Mouse (Mus musculus): ENCODE results near the gene Ube2h. TPM values are rescaled to one million over a fixed set of nuclear protein-coding genes. Genes with fewer than 3 reads are reported as not detected.

Ube2h gene
- polyA plus RNA-seq, 1 experiment: 69.9 TPM

GRCm38 (mm10) chr6:30265402-30265801 is 38.9 kb downstream of the Ube2h start:
- Histone ChIP-seq H3K27ac (ENCODE audit: control insufficient read depth, insufficient read depth, low read length) (no peak overlapping the region), H3K4me3 (ENCODE audit: control insufficient read depth, insufficient read depth, low read length) (no peak overlapping the region), H3K4me1 (replicated peaks; ENCODE audit: control insufficient read depth, insufficient read depth, low read length) (no peaks in the 10 kb centered on the region), H3K36me3 (ENCODE audit: control insufficient read depth, insufficient read depth, low read length) (peaks cover 66% of the 10 kb centered on the region), H3K27me3 (ENCODE audit: control insufficient read depth, insufficient read depth, low read length) (no peaks in the 10 kb centered on the region)
- no peak for DNase-seq
- 92% methylated on average over 4 of the region's 4 CpGs for WGBS
- TF ChIP-seq CTCF (IDR thresholded peaks at IDR 0.05; ENCODE audit: borderline replicate concordance, control insufficient read depth, extremely low read depth, insufficient read depth, low read length, poor library complexity): no peak

- Histone ChIP-seq H3K4me3 (ENCODE audit: control insufficient read depth, insufficient read depth, low read length) (no peak overlapping the region), H3K27me3 (ENCODE audit: control insufficient read depth, insufficient read depth, low read length) (no peaks in the 10 kb centered on the region), H3K27ac (ENCODE audit: control insufficient read depth, insufficient read depth, low read length) (no peak overlapping the region), H3K4me1 (replicated peaks; ENCODE audit: control insufficient read depth, insufficient read depth, low read length) (no peaks in the 10 kb centered on the region), H3K36me3 (ENCODE audit: control insufficient read depth, insufficient read depth, low read length) (peaks cover 68% of the 10 kb centered on the region)
- TF ChIP-seq CTCF (IDR thresholded peaks at IDR 0.05; ENCODE audit: borderline replicate concordance, control insufficient read depth, extremely low read depth, insufficient read depth, low read length, poor library complexity): no peak
- no peak for DNase-seq
- WGBS: 89% methylated on average over 4 of the region's 4 CpGs
Observed at GRCm38 (mm10) chr6:30263053-30263452, 41.3 kb downstream of the Ube2h start.

GRCm38 (mm10) chr6:30259271-30259670 is 45.1 kb downstream of the Ube2h start:
- H3K4me1 ChIP-seq (replicated peaks; ENCODE audit: control insufficient read depth, insufficient read depth, low read length): no peaks in the 10 kb centered on the region
- no peak for DNase-seq
- peaks cover 70% of the 10 kb centered on the region for H3K36me3 ChIP-seq (ENCODE audit: control insufficient read depth, insufficient read depth, low read length)
- TF ChIP-seq POLR2A (IDR thresholded peaks at IDR 0.05; ENCODE audit: control insufficient read depth, extremely low read depth, insufficient read depth, low read length, poor library complexity): no peak
- no peak for TF ChIP-seq CTCF (IDR thresholded peaks at IDR 0.05; ENCODE audit: borderline replicate concordance, control insufficient read depth, extremely low read depth, insufficient read depth, low read length, poor library complexity)
- H3K27me3 ChIP-seq (ENCODE audit: control insufficient read depth, insufficient read depth, low read length): no peaks in the 10 kb centered on the region
- 97% methylated on average over 6 of the region's 6 CpGs for WGBS
- no peak overlapping the region for H3K27ac ChIP-seq (ENCODE audit: control insufficient read depth, insufficient read depth, low read length)
- no peak overlapping the region for H3K4me3 ChIP-seq (ENCODE audit: control insufficient read depth, insufficient read depth, low read length)

GRCm38 (mm10) chr6:30257962-30258361 is 46.4 kb downstream of the Ube2h start:
- DNase-seq: no peak
- Histone ChIP-seq H3K4me1 (replicated peaks; ENCODE audit: control insufficient read depth, insufficient read depth, low read length) (no peaks in the 10 kb centered on the region), H3K27ac (ENCODE audit: control insufficient read depth, insufficient read depth, low read length) (no peak overlapping the region), H3K27me3 (ENCODE audit: control insufficient read depth, insufficient read depth, low read length) (no peaks in the 10 kb centered on the region), H3K36me3 (ENCODE audit: control insufficient read depth, insufficient read depth, low read length) (peaks cover 63% of the 10 kb centered on the region), H3K4me3 (ENCODE audit: control insufficient read depth, insufficient read depth, low read length) (no peak overlapping the region)
- 98% methylated on average over 1 of the region's 1 CpGs for WGBS
- TF ChIP-seq CTCF (IDR thresholded peaks at IDR 0.05; ENCODE audit: borderline replicate concordance, control insufficient read depth, extremely low read depth, insufficient read depth, low read length, poor library complexity): no peak
- TF ChIP-seq POLR2A (IDR thresholded peaks at IDR 0.05; ENCODE audit: control insufficient read depth, extremely low read depth, insufficient read depth, low read length, poor library complexity): no peak

GRCm38 (mm10) chr6:30255846-30256245 is 48.5 kb downstream of the Ube2h start:
- Histone ChIP-seq H3K4me3 (ENCODE audit: control insufficient read depth, insufficient read depth, low read length) (no peak overlapping the region), H3K27ac (ENCODE audit: control insufficient read depth, insufficient read depth, low read length) (no peak overlapping the region), H3K4me1 (replicated peaks; ENCODE audit: control insufficient read depth, insufficient read depth, low read length) (no peaks in the 10 kb centered on the region), H3K36me3 (ENCODE audit: control insufficient read depth, insufficient read depth, low read length) (peaks cover 60% of the 10 kb centered on the region), H3K27me3 (ENCODE audit: control insufficient read depth, insufficient read depth, low read length) (no peaks in the 10 kb centered on the region)
- 93% methylated on average over 1 of the region's 1 CpGs for WGBS
- DNase-seq: no peak
- TF ChIP-seq POLR2A (IDR thresholded peaks at IDR 0.05; ENCODE audit: control insufficient read depth, extremely low read depth, insufficient read depth, low read length, poor library complexity) (no peak), CTCF (IDR thresholded peaks at IDR 0.05; ENCODE audit: borderline replicate concordance, control insufficient read depth, extremely low read depth, insufficient read depth, low read length, poor library complexity) (no peak)

- TF ChIP-seq CTCF (IDR thresholded peaks at IDR 0.05; ENCODE audit: borderline replicate concordance, control insufficient read depth, extremely low read depth, insufficient read depth, low read length, poor library complexity): no peak
- TF ChIP-seq POLR2A (IDR thresholded peaks at IDR 0.05; ENCODE audit: control insufficient read depth, extremely low read depth, insufficient read depth, low read length, poor library complexity): no peak
- H3K27me3 ChIP-seq (ENCODE audit: control insufficient read depth, insufficient read depth, low read length): no peaks in the 10 kb centered on the region
- H3K36me3 ChIP-seq (ENCODE audit: control insufficient read depth, insufficient read depth, low read length): peaks cover 54% of the 10 kb centered on the region
- no peak overlapping the region for H3K4me3 ChIP-seq (ENCODE audit: control insufficient read depth, insufficient read depth, low read length)
- WGBS: 93% methylated on average over 5 of the region's 5 CpGs
- no peaks in the 10 kb centered on the region for H3K4me1 ChIP-seq (replicated peaks; ENCODE audit: control insufficient read depth, insufficient read depth, low read length)
- no peak overlapping the region for H3K27ac ChIP-seq (ENCODE audit: control insufficient read depth, insufficient read depth, low read length)
- no peak for DNase-seq
Observed at GRCm38 (mm10) chr6:30252271-30253010, 51.9 kb downstream of the Ube2h start.

- 89% methylated on average over 3 of the region's 3 CpGs for WGBS
- no peak for TF ChIP-seq POLR2A (IDR thresholded peaks at IDR 0.05; ENCODE audit: control insufficient read depth, extremely low read depth, insufficient read depth, low read length, poor library complexity)
- no peak for TF ChIP-seq CTCF (IDR thresholded peaks at IDR 0.05; ENCODE audit: borderline replicate concordance, control insufficient read depth, extremely low read depth, insufficient read depth, low read length, poor library complexity)
- DNase-seq: no peak
- no peaks in the 10 kb centered on the region for H3K27me3 ChIP-seq (ENCODE audit: control insufficient read depth, insufficient read depth, low read length)
- H3K36me3 ChIP-seq (ENCODE audit: control insufficient read depth, insufficient read depth, low read length): peaks cover 40% of the 10 kb centered on the region
- H3K4me1 ChIP-seq (replicated peaks; ENCODE audit: control insufficient read depth, insufficient read depth, low read length): no peaks in the 10 kb centered on the region
- no peak overlapping the region for H3K4me3 ChIP-seq (ENCODE audit: control insufficient read depth, insufficient read depth, low read length)
- H3K27ac ChIP-seq (ENCODE audit: control insufficient read depth, insufficient read depth, low read length): no peak overlapping the region
Observed at GRCm38 (mm10) chr6:30248708-30249107, 55.6 kb downstream of the Ube2h start.

All from thymus, adult 2 months (tissue).